Mouse (Mus musculus) embryonic fibroblast, embryonic 13.5 days (primary cell): ENCODE results near the gene Gm29776.

Experiments
- CTCF ChIP-seq: IDR thresholded peaks from 2 replicates; pipeline ENCODE4 v1.5.1; 2011; ENCODE audit warnings: mild to moderate bottlenecking, control low read depth, low read length, moderate library complexity, borderline replicate concordance; ENCODE audit not compliant: insufficient read depth
- POLR2A ChIP-seq: IDR thresholded peaks from 2 replicates; pipeline ENCODE4 v1.6.1; 2011; ENCODE audit warnings: low read depth, mild to moderate bottlenecking, control low read depth, low read length, moderate library complexity

DNA sequence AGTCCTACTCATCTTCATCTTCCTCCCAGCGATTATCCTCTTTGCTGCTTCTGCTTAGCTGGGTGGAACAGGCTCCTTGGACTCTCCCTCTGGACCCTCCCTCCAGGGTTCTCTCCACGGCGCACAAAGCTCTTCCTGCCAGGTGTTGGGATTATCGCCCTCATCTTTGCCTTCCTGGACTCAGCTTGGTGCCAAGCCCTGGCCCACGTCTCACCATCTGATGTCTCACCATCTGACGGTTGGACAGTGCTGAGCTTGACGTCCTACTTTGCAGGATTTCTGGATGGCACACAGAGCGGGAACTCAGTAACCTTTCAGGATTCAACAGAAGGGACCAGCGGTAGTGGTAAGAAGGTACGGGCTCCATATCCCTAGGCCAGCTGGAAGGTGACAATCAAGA lies 23.1 kb upstream of the Gm29776 start:
- TF ChIP-seq CTCF = no peak
- no peak for TF ChIP-seq POLR2A
